Mouse (Mus musculus): ENCODE measurements around the gene Pde11a.

GRCm38 (mm10) chr2:76287671-76288070, 50.9 kb downstream of the Pde11a start:
- TF ChIP-seq CTCF (IDR thresholded peaks at IDR 0.05; ENCODE audit: insufficient read depth, low read depth, low read length) (no peak), POLR2A (IDR thresholded peaks at IDR 0.05; ENCODE audit: insufficient read depth, low read depth, low read length) (no peak)

Data from olfactory bulb, adult 2 months (tissue).